Mouse (Mus musculus) forebrain, embryonic 14.5 days (tissue): ENCODE measurements around the gene Oas1c. TPM values are rescaled to one million over a fixed set of nuclear protein-coding genes. Genes with fewer than 3 reads are reported as not detected.
"Not testable (repeated sequence)": the region's sequence is repeated elsewhere in the genome, so short reads cannot be mapped to it uniquely, and the experiment has no call there.

Experiments used
- ATAC-seq: fragments of 200-750 bp; cut with Nextera tagmentation; 2 replicates; pipeline ENCODE4 v1.8.0; 2017; ENCODE audit warnings: mild to moderate bottlenecking, moderate library complexity
- DNase-seq: peaks from one replicate; pipeline ENCODE4 v3.0.0-alpha.2; 2015; ENCODE audit warnings: low spot score
- H3K27ac ChIP-seq: fragments of 300-500 bp; sonication (generic); 2 replicates; pipeline ENCODE4 v1.5.1; 2014; ENCODE audit warnings: low read depth, mild to moderate bottlenecking, control low read depth, low read length, moderate library complexity
- H3K27me3 ChIP-seq: fragments of 300-500 bp; sonication (generic); replicated peaks from 2 replicates; pipeline ENCODE4 v1.6.1; 2014; ENCODE audit warnings: low read length, control low read depth, mixed read lengths; ENCODE audit not compliant: control insufficient read depth, insufficient read depth
- H3K36me3 ChIP-seq: fragments of 300-500 bp; sonication (generic); 2 replicates; pipeline ENCODE4 v1.6.1; 2014; ENCODE audit warnings: low read length, control low read depth; ENCODE audit not compliant: control insufficient read depth, insufficient read depth
- H3K4me1 ChIP-seq: fragments of 300-500 bp; sonication (generic); 2 replicates; pipeline ENCODE4 v1.6.1; 2014; ENCODE audit warnings: antibody characterized with exemption, low read length, control low read depth; ENCODE audit not compliant: control insufficient read depth, insufficient read depth
- H3K4me2 ChIP-seq: fragments of 300-500 bp; sonication (generic); 2 replicates; pipeline ENCODE4 v1.6.1; 2014; ENCODE audit warnings: mild to moderate bottlenecking, control low read depth, low read length
- H3K4me3 ChIP-seq: fragments of 300-500 bp; sonication (generic); 2 replicates; pipeline ENCODE4 v1.5.1; 2014; ENCODE audit warnings: low read depth, low read length, control low read depth
- H3K9ac ChIP-seq: fragments of 300-500 bp; sonication (generic); 2 replicates; pipeline ENCODE4 v1.6.1; 2014; ENCODE audit warnings: mild to moderate bottlenecking, low read length, control low read depth, moderate library complexity
- H3K9me3 ChIP-seq: fragments of 300-500 bp; sonication (generic); replicated peaks from 2 replicates; pipeline ENCODE4 v1.6.1; 2016; ENCODE audit warnings: low read length, control low read depth, mixed read lengths; ENCODE audit not compliant: control insufficient read depth
- WGBS: fragments of 180-500 bp; shearing (Covaris S2); extraction: QIAGEN DNeasy Blood & Tissue Kit; methylation state at CpG from one replicate; pipeline ENCODE4 v1.1.7; 2014; 5-methylcytosine and 5-hydroxymethylcytosine counted together
- polyA plus RNA-seq: library from polyadenylated mRNA; unstranded; fragments of >200 nt; fragmentation: Nextera tagmentation; extraction: Ambion mirVana; gene quantifications from 2 replicates; pipeline ENCODE4 v1.2.1, GENCODE M21; 2014

The Oas1c gene
- polyA plus RNA-seq, 1 experiment from 2014 or later, result 0.38 TPM

- H3K36me3 ChIP-seq, H3K27me3 ChIP-seq, DNase-seq, H3K27ac ChIP-seq, H3K9ac ChIP-seq, ATAC-seq, H3K4me2 ChIP-seq, H3K9me3 ChIP-seq, H3K4me3 ChIP-seq, H3K4me1 ChIP-seq: not testable (repeated sequence)
- 68% methylated on average over 9 of the region's 9 CpGs for WGBS
Measured at GRCm38 (mm10) chr5:120795480-120796034, 16.8 kb downstream of the Oas1c start, which contains the start of gene Oas1e. TSS of gene Oas1e (minus strand) at chr5:120795530.

GRCm38 (mm10) chr5:120793043-120793442 is 19.3 kb downstream of the Oas1c start:
- H3K9ac ChIP-seq, result no peak overlapping the region
- 29% methylated on average over 2 of the region's 2 CpGs for WGBS
- H3K4me3 ChIP-seq, result no peak overlapping the region
- no peak overlapping the region for H3K4me2 ChIP-seq
- no peaks in the 10 kb centered on the region for H3K27me3 ChIP-seq
- DNase-seq (peak; percentile 56), ATAC-seq (no peak)
- H3K9me3 ChIP-seq, result no peaks in the 10 kb centered on the region
- H3K4me1 ChIP-seq, result no peaks in the 10 kb centered on the region
- H3K36me3 ChIP-seq, result no peaks in the 10 kb centered on the region
- H3K27ac ChIP-seq, result no peak overlapping the region

- 81% methylated on average over 3 of the region's 3 CpGs for WGBS
- no peak for ATAC-seq
Measured at GRCm38 (mm10) chr5:120787042-120787441, 25.3 kb downstream of the Oas1c start.

GRCm38 (mm10) chr5:120782446-120782845 is 29.9 kb downstream of the Oas1c start:
- Histone ChIP-seq H3K4me1 (no peaks in the 10 kb centered on the region), H3K9me3 (no peaks in the 10 kb centered on the region), H3K9ac (no peak overlapping the region), H3K27ac (no peak overlapping the region), H3K4me3 (no peak overlapping the region), H3K27me3 (no peaks in the 10 kb centered on the region), H3K4me2 (no peak overlapping the region), H3K36me3 (no peaks in the 10 kb centered on the region)
- no peak for ATAC-seq
- 71% methylated on average over 2 of the region's 2 CpGs for WGBS
- DNase-seq, result no peak

More at GRCm38 (mm10) chr5:120787042-120787441, 25.3 kb downstream of the Oas1c start:
- H3K27ac ChIP-seq, result no peak overlapping the region
- no peak overlapping the region for H3K4me2 ChIP-seq
- no peak overlapping the region for H3K4me3 ChIP-seq
- DNase-seq, result no peak
- no peaks in the 10 kb centered on the region for H3K9me3 ChIP-seq
- H3K36me3 ChIP-seq, result no peaks in the 10 kb centered on the region
- H3K4me1 ChIP-seq, result no peaks in the 10 kb centered on the region
- no peaks in the 10 kb centered on the region for H3K27me3 ChIP-seq
- H3K9ac ChIP-seq, result no peak overlapping the region

- no peak overlapping the region for H3K4me2 ChIP-seq
- no peak overlapping the region for H3K4me3 ChIP-seq
- ATAC-seq, result no peak
- no peak for DNase-seq
- H3K27me3 ChIP-seq, result no peaks in the 10 kb centered on the region
- no peaks in the 10 kb centered on the region for H3K36me3 ChIP-seq
- no peak overlapping the region for H3K9ac ChIP-seq
- 85% methylated on average over 1 of the region's 1 CpGs for WGBS
- H3K27ac ChIP-seq, result no peak overlapping the region
- H3K4me1 ChIP-seq, result no peaks in the 10 kb centered on the region
- no peaks in the 10 kb centered on the region for H3K9me3 ChIP-seq
Measured at GRCm38 (mm10) chr5:120781646-120782045, 30.7 kb downstream of the Oas1c start.

- WGBS, result 63% methylated on average over 3 of the region's 3 CpGs
- no peaks in the 10 kb centered on the region for H3K27me3 ChIP-seq
Measured at GRCm38 (mm10) chr5:120779922-120780321, 32.4 kb downstream of the Oas1c start.

GRCm38 (mm10) chr5:120778941-120779340 is 33.4 kb downstream of the Oas1c start:
- Histone ChIP-seq H3K4me1 (no peaks in the 10 kb centered on the region), H3K9ac (no peak overlapping the region), H3K9me3 (no peaks in the 10 kb centered on the region), H3K4me3 (no peak overlapping the region), H3K27me3 (no peaks in the 10 kb centered on the region), H3K4me2 (no peak overlapping the region), H3K36me3 (no peaks in the 10 kb centered on the region), H3K27ac (no peak overlapping the region)
- 72% methylated on average over 2 of the region's 2 CpGs for WGBS
- no peak for ATAC-seq
- no peak for DNase-seq

More at GRCm38 (mm10) chr5:120779922-120780321, 32.4 kb downstream of the Oas1c start:
- Histone ChIP-seq H3K4me1 (no peaks in the 10 kb centered on the region), H3K9me3 (no peaks in the 10 kb centered on the region), H3K4me3 (no peak overlapping the region), H3K36me3 (no peaks in the 10 kb centered on the region), H3K9ac (no peak overlapping the region), H3K4me2 (no peak overlapping the region), H3K27ac (no peak overlapping the region)
- DNase-seq (no peak), ATAC-seq (no peak)

GRCm38 (mm10) chr5:120777478-120777877 is 34.8 kb downstream of the Oas1c start, which contains the start of gene Oas3:
TSS of gene Oas3 (minus strand) at chr5:120777661.
- Histone ChIP-seq H3K9ac (no peak within 1 kb of the TSS), H3K4me2 (no peak within 1 kb of the TSS), H3K9me3 (no peaks in the 10 kb centered on the region), H3K27ac (no peak within 1 kb of the TSS), H3K4me3 (no peak within 1 kb of the TSS), H3K4me1 (no peaks in the 10 kb centered on the region), H3K36me3 (no peaks in the 10 kb centered on the region), H3K27me3 (no peaks in the 10 kb centered on the region)
- WGBS, result 83% methylated on average over 9 of the region's 9 CpGs
- DNase-seq, result no peak
- ATAC-seq, result no peak

- Histone ChIP-seq H3K27ac (no peak overlapping the region), H3K9me3 (no peaks in the 10 kb centered on the region), H3K4me1 (no peaks in the 10 kb centered on the region), H3K36me3 (no peaks in the 10 kb centered on the region), H3K9ac (no peak overlapping the region), H3K27me3 (no peaks in the 10 kb centered on the region), H3K4me3 (no peak overlapping the region), H3K4me2 (no peak overlapping the region)
- WGBS, result 86% methylated on average over 5 of the region's 5 CpGs
- no peak for DNase-seq
- no peak for ATAC-seq
Measured at GRCm38 (mm10) chr5:120776801-120777200, 35.5 kb downstream of the Oas1c start.
